Mouse (Mus musculus): ENCODE results near the gene Kdm1a. TPM values are rescaled to one million over a fixed set of nuclear protein-coding genes. Genes with fewer than 3 reads are reported as not detected.

Kdm1a gene
- polyA plus RNA-seq (2015; fragmentation: Nextera tagmentation; extraction: Ambion mirVana), result 25.7 and 30.5 TPM in 2 replicates

DNA sequence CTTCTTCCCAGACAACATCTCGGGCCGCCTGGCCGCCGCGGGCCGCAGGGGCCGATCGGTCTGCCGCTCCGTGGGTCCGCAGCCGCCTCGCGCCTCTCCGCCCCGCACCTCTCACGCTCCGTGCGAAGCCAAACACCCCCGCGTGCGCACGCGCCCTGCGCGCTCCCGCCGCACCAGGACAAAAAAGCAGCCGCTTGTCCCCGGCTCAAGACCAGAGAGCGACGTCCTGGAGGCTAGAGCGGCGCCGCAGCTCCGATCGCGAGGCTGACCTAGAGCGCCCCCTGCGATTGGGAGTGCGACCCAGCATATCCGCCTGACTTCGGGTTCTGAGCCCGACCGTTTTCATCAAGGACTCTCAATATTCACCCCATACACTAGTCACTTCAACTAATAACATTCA, at the start of gene Kdm1a:
Kdm1a (minus strand) TSS at position 156 of the 400 bp plus-strand sequence.
- Histone ChIP-seq H3K4me3 (ENCODE audit: low read length) (peak within 1 kb of the TSS; percentile 100), H3K36me3 (ENCODE audit: insufficient read depth, low read length) (peaks cover 3% of the 10 kb centered on the region; the same call in 1 of the 2 replicates), H3K9ac (replicated peaks; ENCODE audit: low read length) (peak within 1 kb of the TSS; percentile 99), H3K9me3 (ENCODE audit: low read length) (no peaks in the 10 kb centered on the region), H3K27me3 (ENCODE audit: insufficient read depth, low read length) (no peaks in the 10 kb centered on the region), H3K27ac (ENCODE audit: low read length) (peak within 1 kb of the TSS; percentile 86), H3K4me2 (replicated peaks; ENCODE audit: low read depth, low read length) (peak within 1 kb of the TSS; percentile 63), H3K4me1 (ENCODE audit: insufficient read depth, low read length) (peaks cover 12% of the 10 kb centered on the region)
- WGBS, result under 1% methylated on average over 42 of the region's 45 CpGs
- peak; percentile 82 for ATAC-seq (ENCODE audit: low FRiP score, low TSS enrichment)

DNA sequence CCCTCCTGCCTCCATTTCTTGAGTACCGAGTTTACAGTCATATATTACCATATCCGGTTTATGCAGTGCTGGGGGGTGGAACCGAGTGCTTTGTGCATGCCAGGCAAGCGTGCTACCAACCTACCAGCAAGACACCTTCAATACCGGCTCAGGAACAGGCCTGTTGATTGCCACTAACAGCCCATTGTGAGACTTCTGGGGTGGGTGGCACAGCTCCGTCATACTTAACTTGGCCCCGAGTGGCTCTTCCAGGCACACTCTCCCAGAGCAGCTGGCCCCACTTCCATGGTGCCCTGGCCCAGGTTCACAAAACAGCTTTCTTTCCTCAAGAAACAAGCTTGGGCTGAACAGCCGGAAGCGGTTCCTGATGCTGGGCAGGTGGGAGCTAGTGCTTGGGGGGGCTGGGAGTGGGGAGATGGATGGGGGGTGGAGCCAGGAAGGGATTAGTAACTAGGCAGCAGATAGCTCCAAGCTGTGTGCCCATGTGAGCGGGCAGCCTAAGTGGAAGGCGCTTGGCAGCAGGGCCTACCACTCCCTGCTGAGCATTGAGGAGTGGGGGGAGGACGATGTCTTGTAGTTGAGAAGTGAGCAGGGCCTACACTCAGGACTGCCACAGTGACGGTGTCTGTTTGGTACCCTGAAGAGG, 49.5 kb upstream of the Kdm1a start:
- Histone ChIP-seq H3K36me3 (ENCODE audit: insufficient read depth, low read length) (0 out of 2 replicates have a peak, but pooled peaks cover 6% of the 10 kb centered on the region), H3K4me2 (replicated peaks; ENCODE audit: low read depth, low read length) (no peak overlapping the region), H3K4me3 (ENCODE audit: low read length) (no peak overlapping the region), H3K27me3 (ENCODE audit: insufficient read depth, low read length) (no peaks in the 10 kb centered on the region), H3K27ac (ENCODE audit: low read length) (no peak overlapping the region), H3K9me3 (ENCODE audit: low read length) (0 out of 2 replicates have a peak, but pooled peaks cover 2% of the 10 kb centered on the region), H3K4me1 (ENCODE audit: insufficient read depth, low read length) (peaks cover 16% of the 10 kb centered on the region), H3K9ac (replicated peaks; ENCODE audit: low read length) (no peak overlapping the region)
- ATAC-seq (ENCODE audit: low FRiP score, low TSS enrichment), result no peak
- 84% methylated on average over 13 of the region's 13 CpGs for WGBS

DNA sequence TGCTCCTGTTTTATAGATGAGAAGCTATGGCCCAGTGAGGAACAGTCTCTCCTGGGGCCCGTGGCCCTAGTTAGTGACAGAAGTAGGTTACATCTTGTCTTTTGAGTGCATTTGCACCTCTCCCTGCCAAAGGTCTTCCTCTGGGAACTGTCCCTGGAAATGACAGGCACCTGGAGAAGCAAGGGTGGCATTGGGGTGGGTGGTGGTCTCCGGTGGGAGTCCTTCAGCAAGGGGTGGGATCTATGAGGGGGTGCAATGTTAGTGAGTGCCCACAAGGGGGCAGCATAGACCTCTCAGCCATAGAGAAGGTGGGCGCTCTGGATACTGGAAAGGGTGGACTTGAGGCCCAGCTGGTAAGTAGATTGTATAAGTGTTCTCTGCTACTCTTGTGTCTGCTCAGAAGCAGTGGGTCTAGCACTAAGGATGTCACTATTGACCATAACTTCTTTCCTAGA, 48.9 kb upstream of the Kdm1a start:
- Histone ChIP-seq H3K27me3 (ENCODE audit: insufficient read depth, low read length) (no peaks in the 10 kb centered on the region), H3K36me3 (ENCODE audit: insufficient read depth, low read length) (0 out of 2 replicates have a peak, but pooled peaks cover 2% of the 10 kb centered on the region), H3K27ac (ENCODE audit: low read length) (no peak overlapping the region), H3K4me3 (ENCODE audit: low read length) (no peak overlapping the region), H3K4me1 (ENCODE audit: insufficient read depth, low read length) (peaks cover 16% of the 10 kb centered on the region), H3K9ac (replicated peaks; ENCODE audit: low read length) (no peak overlapping the region), H3K4me2 (replicated peaks; ENCODE audit: low read depth, low read length) (no peak overlapping the region), H3K9me3 (ENCODE audit: low read length) (0 out of 2 replicates have a peak, but pooled peaks cover 2% of the 10 kb centered on the region)
- 61% methylated on average over 3 of the region's 3 CpGs for WGBS
- ATAC-seq (ENCODE audit: low FRiP score, low TSS enrichment), result no peak

DNA sequence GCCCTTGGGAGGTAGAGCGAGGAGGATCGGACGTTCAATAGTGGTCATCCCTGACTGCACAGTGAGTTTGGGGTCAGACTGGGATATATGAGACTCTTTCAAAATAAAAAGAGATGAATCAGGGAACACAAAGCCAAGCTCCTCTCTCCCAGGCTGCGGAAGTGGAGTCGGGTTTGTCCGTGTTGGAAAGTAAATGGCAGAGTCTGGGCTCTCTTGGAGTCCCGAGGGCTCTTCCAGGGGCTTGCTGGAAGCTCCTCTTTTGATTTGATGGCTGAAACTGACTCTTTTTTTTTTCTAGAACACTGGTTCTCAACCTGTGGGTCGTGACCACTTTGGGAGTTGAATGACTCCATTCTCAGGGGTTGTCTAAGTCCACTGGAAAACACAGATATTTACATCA, 47.7 kb upstream of the Kdm1a start:
- peak overlapping the region; percentile 39 for H3K27ac ChIP-seq (ENCODE audit: low read length)
- no peak overlapping the region for H3K4me3 ChIP-seq (ENCODE audit: low read length)
- H3K9me3 ChIP-seq (ENCODE audit: low read length), result 0 out of 2 replicates have a peak, but pooled peaks cover 2% of the 10 kb centered on the region
- no peak overlapping the region for H3K9ac ChIP-seq (replicated peaks; ENCODE audit: low read length)
- no peak for ATAC-seq (ENCODE audit: low FRiP score, low TSS enrichment)
- peaks cover 16% of the 10 kb centered on the region for H3K4me1 ChIP-seq (ENCODE audit: insufficient read depth, low read length)
- H3K27me3 ChIP-seq (ENCODE audit: insufficient read depth, low read length), result no peaks in the 10 kb centered on the region
- no peak overlapping the region for H3K4me2 ChIP-seq (replicated peaks; ENCODE audit: low read depth, low read length)
- WGBS, result 47% methylated on average over 8 of the region's 8 CpGs
- no peaks in the 10 kb centered on the region for H3K36me3 ChIP-seq (ENCODE audit: insufficient read depth, low read length)

DNA sequence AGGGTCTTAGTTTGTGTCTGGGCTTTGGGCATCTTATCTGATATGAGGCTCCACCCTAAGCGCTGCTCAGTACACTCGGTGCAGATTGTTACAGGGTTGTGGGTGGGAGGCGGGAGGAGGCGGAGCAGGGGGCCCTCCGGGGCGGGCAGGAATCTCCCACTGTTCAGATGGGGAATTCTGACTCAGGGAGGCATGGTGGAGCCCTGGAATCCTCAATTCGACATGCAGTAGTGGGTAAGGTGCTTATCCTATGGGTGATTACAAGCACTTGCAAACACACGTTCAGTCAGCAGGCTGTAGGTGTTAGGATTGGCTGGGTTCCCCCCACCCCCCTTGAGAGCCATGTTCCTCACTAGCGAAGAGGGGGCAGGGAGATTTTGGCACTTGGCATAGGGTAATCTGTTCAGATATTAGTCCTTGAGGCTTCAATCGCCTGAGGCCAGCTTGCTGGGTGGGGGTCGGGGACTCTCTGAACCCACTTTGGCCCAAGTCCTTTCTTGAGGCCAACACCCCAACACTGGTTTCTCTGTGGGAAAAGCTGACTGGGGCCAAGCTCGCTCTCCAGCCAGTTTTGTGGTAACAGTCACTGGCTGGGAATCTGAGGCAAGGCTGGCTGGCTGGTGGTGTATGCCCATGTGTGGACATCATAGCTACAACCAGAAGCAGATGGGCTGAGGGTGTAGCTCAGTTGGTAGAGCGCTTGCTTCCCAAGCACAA, 47.1 kb upstream of the Kdm1a start:
- peaks cover 16% of the 10 kb centered on the region for H3K4me1 ChIP-seq (ENCODE audit: insufficient read depth, low read length)
- peak overlapping the region; percentile 39 for H3K27ac ChIP-seq (ENCODE audit: low read length)
- H3K36me3 ChIP-seq (ENCODE audit: insufficient read depth, low read length), result no peaks in the 10 kb centered on the region
- 0 out of 2 replicates have a peak, but pooled peaks cover 2% of the 10 kb centered on the region for H3K9me3 ChIP-seq (ENCODE audit: low read length)
- WGBS, result 27% methylated on average over 13 of the region's 13 CpGs
- H3K4me2 ChIP-seq (replicated peaks; ENCODE audit: low read depth, low read length), result peak overlapping the region; percentile 47
- 0 out of 2 replicates have a peak overlapping the region, but pooled peaks have one; percentile 12 for H3K9ac ChIP-seq (replicated peaks; ENCODE audit: low read length)
- ATAC-seq (ENCODE audit: low FRiP score, low TSS enrichment), result peak; percentile 67
- H3K4me3 ChIP-seq (ENCODE audit: low read length), result no peak overlapping the region; the same call in 1 of the 2 replicates
- H3K27me3 ChIP-seq (ENCODE audit: insufficient read depth, low read length), result no peaks in the 10 kb centered on the region

DNA sequence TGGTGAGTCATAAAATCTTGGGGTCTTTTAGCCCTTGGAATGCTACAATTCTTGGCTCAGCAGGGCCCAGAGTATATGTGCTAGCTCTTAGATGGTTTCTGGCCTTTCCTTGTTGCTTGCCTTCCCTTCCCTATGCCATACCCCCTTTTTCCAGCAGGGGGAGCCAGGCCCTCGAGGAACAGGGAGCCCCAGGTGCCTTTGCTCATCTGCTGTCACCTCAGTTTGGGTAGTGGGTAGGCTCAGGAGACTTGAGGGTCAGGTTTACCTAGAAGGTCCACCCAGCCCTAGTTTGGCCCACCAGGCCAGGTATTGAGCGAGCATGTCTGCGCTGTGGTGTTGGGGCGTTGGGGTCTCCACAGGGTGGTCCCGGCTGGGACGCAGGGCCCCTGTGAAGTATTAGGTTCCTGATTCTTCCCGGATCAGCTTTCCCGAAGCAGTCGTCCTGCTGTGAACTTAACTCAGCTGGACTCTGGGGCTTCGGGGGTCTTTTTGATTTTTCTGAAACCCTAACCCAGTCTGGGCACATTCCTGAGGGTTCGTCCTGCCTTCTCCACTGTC, 46.5 kb upstream of the Kdm1a start:
- peak; percentile 73 for ATAC-seq (ENCODE audit: low FRiP score, low TSS enrichment)
- Histone ChIP-seq H3K9me3 (ENCODE audit: low read length) (0 out of 2 replicates have a peak, but pooled peaks cover 5% of the 10 kb centered on the region), H3K4me1 (ENCODE audit: insufficient read depth, low read length) (peaks cover 16% of the 10 kb centered on the region), H3K27me3 (ENCODE audit: insufficient read depth, low read length) (no peaks in the 10 kb centered on the region), H3K27ac (ENCODE audit: low read length) (peak overlapping the region; percentile 39), H3K4me2 (replicated peaks; ENCODE audit: low read depth, low read length) (peak overlapping the region; percentile 47), H3K36me3 (ENCODE audit: insufficient read depth, low read length) (no peaks in the 10 kb centered on the region), H3K9ac (replicated peaks; ENCODE audit: low read length) (0 out of 2 replicates have a peak overlapping the region, but pooled peaks have one; percentile 12), H3K4me3 (ENCODE audit: low read length) (peak overlapping the region; percentile 3; the same call in 1 of the 2 replicates)
- WGBS, result 6% methylated on average over 11 of the region's 11 CpGs

DNA sequence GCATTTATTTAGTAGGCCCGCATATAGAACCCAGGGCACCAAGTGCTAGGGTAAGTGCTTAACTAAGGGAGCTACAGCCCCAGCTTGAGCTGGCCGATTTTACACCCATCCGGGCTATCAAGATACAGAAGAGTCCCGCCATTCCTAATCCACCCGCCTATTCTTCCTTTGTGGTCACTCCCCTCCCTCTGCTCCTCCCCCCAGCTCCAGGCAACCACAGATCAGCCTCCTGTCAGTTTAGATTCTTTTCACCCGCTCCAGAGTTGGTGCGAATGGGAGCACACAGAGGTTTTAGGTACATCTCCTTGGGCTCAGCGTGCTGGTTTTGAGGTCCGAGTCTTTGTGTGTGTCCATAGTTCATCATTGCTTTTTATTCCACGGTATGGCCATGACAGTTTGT, 36.4 kb upstream of the Kdm1a start:
- no peaks in the 10 kb centered on the region for H3K36me3 ChIP-seq (ENCODE audit: insufficient read depth, low read length)
- 0 out of 2 replicates have a peak overlapping the region, but pooled peaks have one; percentile 1 for H3K9ac ChIP-seq (replicated peaks; ENCODE audit: low read length)
- ATAC-seq (ENCODE audit: low FRiP score, low TSS enrichment), result 0 out of 2 replicates have a peak, but pooled peaks have one; percentile 55
- peak overlapping the region; percentile 23 for H3K4me3 ChIP-seq (ENCODE audit: low read length)
- H3K9me3 ChIP-seq (ENCODE audit: low read length), result peaks cover 4% of the 10 kb centered on the region
- WGBS, result 9% methylated on average over 10 of the region's 10 CpGs
- H3K4me2 ChIP-seq (replicated peaks; ENCODE audit: low read depth, low read length), result peak overlapping the region; percentile 42
- H3K4me1 ChIP-seq (ENCODE audit: insufficient read depth, low read length), result peaks cover 13% of the 10 kb centered on the region
- peaks cover 23% of the 10 kb centered on the region for H3K27me3 ChIP-seq (ENCODE audit: insufficient read depth, low read length)
- no peak overlapping the region for H3K27ac ChIP-seq (ENCODE audit: low read length)

DNA sequence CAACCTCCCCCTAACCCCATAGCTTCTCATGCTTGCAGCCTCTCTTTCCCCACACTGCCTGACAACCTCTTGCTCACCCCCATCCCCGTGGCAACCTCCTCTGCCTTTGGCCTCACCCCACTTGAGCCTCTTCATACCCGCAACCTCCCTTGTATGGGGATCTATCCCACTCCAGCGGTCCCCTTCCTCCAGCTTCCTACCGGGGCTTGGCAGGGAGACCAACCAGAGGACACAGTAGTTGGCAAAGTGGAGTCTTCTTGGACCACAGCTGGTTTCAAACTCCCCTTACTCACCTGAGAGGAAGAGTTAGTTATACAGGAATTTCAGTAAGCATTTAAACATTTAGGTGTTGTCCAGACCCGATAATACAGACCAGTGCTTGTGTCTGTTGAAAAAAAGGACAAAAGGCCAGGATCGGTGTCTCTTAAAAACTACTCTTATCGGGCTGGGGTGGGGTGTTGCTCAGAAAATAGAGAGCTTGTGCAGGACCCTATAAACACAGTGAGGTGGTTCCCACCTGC, 35.8 kb upstream of the Kdm1a start:
- H3K4me2 ChIP-seq (replicated peaks; ENCODE audit: low read depth, low read length), result peak overlapping the region; percentile 89
- 48% methylated on average over 7 of the region's 7 CpGs for WGBS

DNA sequence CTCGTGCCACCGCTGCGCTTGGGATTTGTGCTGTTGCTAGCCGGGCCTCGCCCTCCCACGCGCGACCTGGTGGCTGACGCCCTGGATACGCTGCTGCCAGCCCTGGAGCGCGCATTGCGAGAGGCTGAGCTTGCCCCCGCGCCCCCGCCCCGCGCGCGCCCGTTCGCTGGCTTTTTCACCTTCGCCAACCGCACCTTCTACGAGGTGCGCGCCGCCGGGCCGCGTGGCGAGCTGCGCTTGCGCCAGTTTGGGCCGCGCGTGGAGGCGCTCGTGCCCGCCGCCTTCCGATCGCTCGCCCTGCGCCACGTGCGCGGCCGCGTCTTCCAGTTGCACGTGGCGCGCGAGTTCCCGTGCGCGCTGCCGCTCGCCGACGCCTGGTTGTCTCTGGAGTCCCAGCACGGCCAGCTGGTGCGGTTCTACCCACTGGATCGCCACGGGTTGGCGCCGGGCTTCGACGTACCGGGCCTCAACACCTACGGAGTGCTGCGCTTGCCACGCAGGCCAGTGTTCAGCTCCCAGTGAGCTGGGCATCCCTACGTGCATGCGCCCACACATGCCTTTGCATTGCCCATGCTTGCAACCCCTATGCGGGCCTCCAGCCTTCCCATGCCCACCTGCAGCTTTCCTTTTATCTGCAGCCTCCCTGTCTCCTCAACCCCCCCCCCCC, 35.2 kb upstream of the Kdm1a start:
- H3K27ac ChIP-seq (ENCODE audit: low read length), result no peak overlapping the region
- H3K4me3 ChIP-seq (ENCODE audit: low read length), result peak overlapping the region; percentile 57
- peaks cover 23% of the 10 kb centered on the region for H3K27me3 ChIP-seq (ENCODE audit: insufficient read depth, low read length)
- peaks cover 13% of the 10 kb centered on the region for H3K4me1 ChIP-seq (ENCODE audit: insufficient read depth, low read length)
- no peaks in the 10 kb centered on the region for H3K36me3 ChIP-seq (ENCODE audit: insufficient read depth, low read length)
- WGBS, result 1% methylated on average over 74 of the region's 76 CpGs
- H3K4me2 ChIP-seq (replicated peaks; ENCODE audit: low read depth, low read length), result peak overlapping the region; percentile 89
- H3K9me3 ChIP-seq (ENCODE audit: low read length), result peaks cover 4% of the 10 kb centered on the region
- H3K9ac ChIP-seq (replicated peaks; ENCODE audit: low read length), result peak overlapping the region; percentile 60
- ATAC-seq (ENCODE audit: low FRiP score, low TSS enrichment), result no peak

More for the DNA sequence above, 35.8 kb upstream of the Kdm1a start:
- no peak overlapping the region for H3K9ac ChIP-seq (replicated peaks; ENCODE audit: low read length)
- ATAC-seq (ENCODE audit: low FRiP score, low TSS enrichment), result 0 out of 2 replicates have a peak, but pooled peaks have one; percentile 10
- H3K4me1 ChIP-seq (ENCODE audit: insufficient read depth, low read length), result peaks cover 13% of the 10 kb centered on the region
- no peaks in the 10 kb centered on the region for H3K36me3 ChIP-seq (ENCODE audit: insufficient read depth, low read length)
- peaks cover 23% of the 10 kb centered on the region for H3K27me3 ChIP-seq (ENCODE audit: insufficient read depth, low read length)
- H3K9me3 ChIP-seq (ENCODE audit: low read length), result peaks cover 4% of the 10 kb centered on the region
- no peak overlapping the region for H3K4me3 ChIP-seq (ENCODE audit: low read length)
- no peak overlapping the region for H3K27ac ChIP-seq (ENCODE audit: low read length)
